Mouse (Mus musculus): ENCODE measurements around the gene Cacna2d3.

DNA sequence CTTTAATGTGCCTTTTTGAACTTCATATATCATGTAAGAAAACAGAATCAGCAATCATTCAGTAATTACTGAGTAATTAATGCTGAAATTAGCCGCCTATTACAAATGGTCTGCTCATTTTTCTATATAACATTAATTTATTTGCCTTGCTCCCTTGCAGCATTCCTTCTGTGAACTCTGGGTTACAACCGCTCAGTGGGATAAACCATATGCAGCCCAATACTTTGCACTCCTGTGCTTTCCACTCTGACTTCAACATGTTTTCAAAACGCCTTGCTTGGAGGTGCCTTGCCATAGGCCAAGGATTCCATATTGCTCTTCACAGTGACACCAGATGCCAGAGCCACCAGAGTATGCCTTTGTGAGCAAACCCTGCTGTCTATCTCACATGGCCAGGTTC lies 546.9 kb downstream of the Cacna2d3 start:
- TF ChIP-seq CTCF (conservative IDR thresholded peaks at IDR 0.05; ENCODE audit: low read length) (no peak), NANOG (IDR thresholded peaks at IDR 0.05; ENCODE audit: borderline replicate concordance, low read length) (no peak)

Data from E14TG2a.4 (cell line).